Mouse (Mus musculus): ENCODE data around the gene Fam98a.

GRCm38 (mm10) chr17:75535612-75536011, 16.1 kb downstream of the Fam98a start:
- no peak for TF ChIP-seq CTCF (IDR thresholded peaks at IDR 0.05; ENCODE audit: low read depth, low read length)
- no peak for TF ChIP-seq POLR2AphosphoS5 (IDR thresholded peaks at IDR 0.05; ENCODE audit: insufficient replicate concordance, low read depth, low read length)
